Comparison of ENCODE assay signal across 9 mouse cellular contexts in genomic region chr5:65242740-65243139, GRCm38 (mm10). TPM values are rescaled to one million over a fixed set of nuclear protein-coding genes. Genes with fewer than 3 reads are reported as not detected.
DNase-seq lines count a peak whose midpoint lies in the region; ATAC-seq and TF ChIP-seq lines count a peak whose summit lies in the region.
"Had no signal": no experiment of that assay in that cellular context is flagged by ENCODE, and none has a peak within 500 bp of the region (broad histone marks: within the 10 kb centered on the region; RNA-seq: fewer than 3 reads in every experiment).

No protein-coding gene starts in this region.

- H3K9me3 ChIP-seq in midbrain, embryonic 10.5 days (replicated peaks) = no peaks in the 10 kb centered on the region
- no peaks in the 10 kb centered on the region for H3K9me3 ChIP-seq in midbrain, embryonic 15.5 days
- H3K9me3 ChIP-seq in forebrain, postnatal 0 days (ENCODE audit: low read length) = no peaks in the 10 kb centered on the region
- H3K9me3 ChIP-seq: limb, embryonic 15.5 days had no signal

- no peak overlapping the region for H3K4me2 ChIP-seq in midbrain, embryonic 15.5 days
- no peak overlapping the region for H3K4me2 ChIP-seq in forebrain, postnatal 0 days (ENCODE audit: low read depth)
- H3K4me2 ChIP-seq: limb, embryonic 15.5 days had no signal

- H3K9ac ChIP-seq in midbrain, embryonic 15.5 days = no peak overlapping the region
- no peak overlapping the region for H3K9ac ChIP-seq in forebrain, postnatal 0 days
- H3K9ac ChIP-seq: limb, embryonic 15.5 days had no signal

- peaks cover 38% of the 10 kb centered on the region for H3K36me3 ChIP-seq in midbrain, embryonic 10.5 days
- peaks cover 8% of the 10 kb centered on the region; the same call in 1 of the 2 replicates for H3K36me3 ChIP-seq in midbrain, embryonic 15.5 days (replicated peaks)
- H3K36me3 ChIP-seq in forebrain, postnatal 0 days (ENCODE audit: insufficient read depth) = peaks cover 7% of the 10 kb centered on the region; the same call in 1 of the 2 replicates

- H3K27ac ChIP-seq in midbrain, embryonic 10.5 days (replicated peaks) = no peak overlapping the region
- H3K27ac ChIP-seq in midbrain, embryonic 15.5 days = no peak overlapping the region
- H3K27ac ChIP-seq in forebrain, postnatal 0 days (ENCODE audit: low read depth, low read length) = no peak overlapping the region
- H3K27ac ChIP-seq: limb, embryonic 15.5 days had no signal

- 57% methylated on average over 5 of the region's 5 CpGs for WGBS in midbrain, embryonic 10.5 days
- 56% methylated on average over 5 of the region's 5 CpGs for WGBS in midbrain, embryonic 15.5 days
- WGBS in forebrain, postnatal 0 days = 42% methylated on average over 5 of the region's 5 CpGs

- peak; percentile 64 for TF ChIP-seq CTCF in forebrain, postnatal 0 days (IDR thresholded peaks at IDR 0.05; ENCODE audit: low read depth)

- ATAC-seq in midbrain, embryonic 15.5 days (replicated peaks) = no peak
- ATAC-seq in forebrain, postnatal 0 days = peak; percentile 78

- peak; percentile 28 for DNase-seq in gastrocnemius, postnatal 10 days
- no peak for DNase-seq in gastrocnemius, postnatal 4 days (ENCODE audit: low spot score in 2 of 2)
- peak; percentile 19 for DNase-seq in midbrain, embryonic 10.5 days (ENCODE audit: low spot score)
- peak; percentile 24 for DNase-seq in brain, embryonic 18.5 days (ENCODE audit: low read depth, low spot score)
- peak; percentile 77 for DNase-seq in forebrain, postnatal 0 days
- peak; percentile 61 for DNase-seq in retina, adult 2 months (ENCODE audit: low read depth, low spot score)
- DNase-seq in spleen, adult 18-20 months = no peak

- H3K4me1 ChIP-seq in midbrain, embryonic 10.5 days = peaks cover 6% of the 10 kb centered on the region; the same call in 1 of the 2 replicates
- H3K4me1 ChIP-seq in midbrain, embryonic 15.5 days = no peaks in the 10 kb centered on the region
- H3K4me1 ChIP-seq in forebrain, postnatal 0 days (ENCODE audit: insufficient read depth) = no peaks in the 10 kb centered on the region
- H3K4me1 ChIP-seq: limb, embryonic 15.5 days had no signal

- H3K27me3 ChIP-seq in midbrain, embryonic 10.5 days (ENCODE audit: low read depth, poor library complexity, severe bottlenecking) = no peaks in the 10 kb centered on the region
- H3K27me3 ChIP-seq in midbrain, embryonic 15.5 days (replicated peaks) = no peaks in the 10 kb centered on the region
- no peaks in the 10 kb centered on the region for H3K27me3 ChIP-seq in forebrain, postnatal 0 days (ENCODE audit: insufficient read depth, low read length)
- H3K27me3 ChIP-seq: limb, embryonic 15.5 days had no signal

- H3K4me3 ChIP-seq in midbrain, embryonic 10.5 days = no peak overlapping the region
- no peak overlapping the region for H3K4me3 ChIP-seq in midbrain, embryonic 15.5 days
- H3K4me3 ChIP-seq in forebrain, postnatal 0 days (ENCODE audit: low read depth, low read length) = no peak overlapping the region
- H3K4me3 ChIP-seq: limb, embryonic 15.5 days had no signal

RNA-seq across cellular contexts. Expression of gene Wdr19, which starts 43.2 kb away (rescaled TPM):
- total RNA-seq in gastrocnemius, postnatal 10 days (2021) = 1 to 10 TPM; 2.3 to 3.1 TPM
- total RNA-seq in gastrocnemius, postnatal 4 days (2021) = 1 to 10 TPM; 4.0 to 5.8 TPM
- 12.4 and 12.7 TPM in 2 replicates for polyA plus RNA-seq in midbrain, embryonic 10.5 days (2016; fragmentation: Nextera tagmentation; extraction: Ambion mirVana)
- polyA plus RNA-seq in midbrain, embryonic 15.5 days (2015; fragmentation: Nextera tagmentation; extraction: Ambion mirVana) = 12.7 and 15.2 TPM in 2 replicates
- total RNA-seq in forebrain, postnatal 0 days (2014; rRNA removed) = 16.5 and 21.9 TPM in 2 replicates
- polyA plus RNA-seq in forebrain, postnatal 0 days (2015; fragmentation: Nextera tagmentation; extraction: Ambion mirVana) = 6.3 and 7.7 TPM in 2 replicates

Comparison
In these comparisons a context has a peak if more than half of its experiments do, and no peak if none do; other contexts are left out.
1. DNase-seq: peak in gastrocnemius, postnatal 10 days (single experiment), midbrain, embryonic 10.5 days (single experiment), brain, embryonic 18.5 days (single experiment), forebrain, postnatal 0 days (single experiment) and retina, adult 2 months (single experiment); none in gastrocnemius, postnatal 4 days (0 of 2) and spleen, adult 18-20 months (0 of 2).